Mouse (Mus musculus) MEL (cell line): ENCODE measurements around the gene Krtap9-5.

Experiments
- CHD2 ChIP-seq: IDR thresholded peaks from 2 replicates; pipeline ENCODE4 v1.6.1; 2011; ENCODE audit warnings: low read length, improper control_type of control experiment
- CTCF ChIP-seq, 3 experiments: IDR thresholded peaks in 2 of 3; conservative IDR thresholded peaks in 1 of 3; 2 replicates each; pipeline ENCODE4 v1.5.1; 2011 to 2012; ENCODE audit warnings: low read length in 3 of 3, low read depth in 2 of 3, mild to moderate bottlenecking in 2 of 3, improper control_type of control experiment in 1 of 3, inconsistent platforms in 1 of 3, mixed read lengths in 1 of 3, moderate library complexity in 1 of 3; ENCODE audit not compliant: control insufficient read depth in 1 of 3, insufficient read depth in 1 of 3, poor library complexity in 1 of 3, severe bottlenecking in 1 of 3
- EP300 ChIP-seq, 2 experiments: IDR thresholded peaks; 2 replicates each; pipeline ENCODE4 v1.6.1; 2011; ENCODE audit warnings: improper control_type of control experiment in 2 of 2, low read length in 2 of 2, low read depth in 1 of 2, mild to moderate bottlenecking in 1 of 2
- HCFC1 ChIP-seq: IDR thresholded peaks from 2 replicates; pipeline ENCODE4 v1.6.1; 2012; ENCODE audit warnings: low read depth, mild to moderate bottlenecking, inconsistent platforms, low read length, improper control_type of control experiment, moderate library complexity
- POLR2A ChIP-seq, 2 experiments: IDR thresholded peaks; 2 replicates each; pipeline ENCODE4 v1.6.1; 2011 to 2012; ENCODE audit warnings: low read length in 2 of 2, mild to moderate bottlenecking in 2 of 2, control low read depth in 1 of 2, improper control_type of control experiment in 1 of 2, low read depth in 1 of 2, moderate library complexity in 1 of 2; ENCODE audit not compliant: control insufficient read depth in 1 of 2, insufficient read depth in 1 of 2, poor library complexity in 1 of 2
- POLR2AphosphoS2 ChIP-seq: IDR thresholded peaks from 2 replicates; pipeline ENCODE4 v1.6.1; 2011; ENCODE audit warnings: low read length, improper control_type of control experiment
- SMC3 ChIP-seq: IDR thresholded peaks from 2 replicates; pipeline ENCODE4 v1.6.1; 2011; ENCODE audit warnings: low read depth, low read length, improper control_type of control experiment
- TAL1 ChIP-seq: IDR thresholded peaks from 2 replicates; pipeline ENCODE4 v1.6.1; 2012; ENCODE audit warnings: mild to moderate bottlenecking, inconsistent platforms, low read length, moderate library complexity, mixed read lengths
- TCF12 ChIP-seq: IDR thresholded peaks from 2 replicates; pipeline ENCODE4 v1.6.1; 2014; ENCODE audit warnings: low read depth, mild to moderate bottlenecking, inconsistent platforms, low read length, improper control_type of control experiment, moderate library complexity
- USF1 ChIP-seq: IDR thresholded peaks from 2 replicates; pipeline ENCODE4 v1.6.1; 2014; ENCODE audit warnings: low read depth, mild to moderate bottlenecking, inconsistent platforms, low read length, improper control_type of control experiment, moderate library complexity

- no peak for TF ChIP-seq EP300 (IDR thresholded peaks at IDR 0.05; ENCODE audit: low read depth in 1 of 2, low read length in 2 of 2)
- TF ChIP-seq POLR2A (IDR thresholded peaks at IDR 0.05; ENCODE audit: control insufficient read depth in 1 of 2, insufficient read depth in 1 of 2, low read depth in 1 of 2, low read length in 2 of 2, poor library complexity in 1 of 2), result no peak
- TF ChIP-seq CTCF (IDR thresholded peaks at IDR 0.05 in 2 of 3, conservative IDR thresholded peaks at IDR 0.05 in 1 of 3; ENCODE audit: control insufficient read depth in 1 of 3, insufficient read depth in 1 of 3, low read depth in 2 of 3, low read length in 3 of 3, poor library complexity in 1 of 3, severe bottlenecking in 1 of 3), result no peak
- TF ChIP-seq SMC3, result no peak
- TF ChIP-seq TCF12, result no peak
- TF ChIP-seq CHD2, result no peak
- no peak for TF ChIP-seq TAL1
- no peak for TF ChIP-seq USF1
- TF ChIP-seq POLR2AphosphoS2, result no peak
- TF ChIP-seq HCFC1, result no peak
Observed at GRCm38 (mm10) chr11:99965961-99966360, 17.7 kb downstream of the Krtap9-5 start.
